ENCODE assay signal across 8 mouse cellular contexts in genomic region chr9:107534408-107535202, GRCm38 (mm10). TPM values are rescaled to one million over a fixed set of nuclear protein-coding genes. Genes with fewer than 3 reads are reported as not detected.
A peak's percentile ranks its signal among the peaks of the same experiment; 100 is the strongest.
DNase-seq lines count a peak whose midpoint lies in the region; ATAC-seq lines count a peak whose summit lies in the region.

No protein-coding gene starts in this region.

- peaks cover 43% of the 10 kb centered on the region for H3K79me2 ChIP-seq in macrophage (ENCODE audit: inconsistent target)

- no peak for DNase-seq in heart, adult 9 months (ENCODE audit: low spot score in 2 of 2)
- DNase-seq in Muller cell, postnatal 12 days (ENCODE audit: inconsistent ontology term) = peak; percentile 46
- no peak for DNase-seq in ovary, postnatal 36 days (ENCODE audit: low spot score)
- DNase-seq in frontal cortex, postnatal 10 days (ENCODE audit: low spot score in 2 of 2) = no peak

- H3K36me3 ChIP-seq in heart, embryonic 11.5 days (ENCODE audit: control insufficient read depth, insufficient read depth, low read length) = 0 out of 2 replicates have a peak, but pooled peaks cover 8% of the 10 kb centered on the region
- H3K36me3 ChIP-seq in intestine, embryonic 15.5 days = peaks cover 10% of the 10 kb centered on the region; the same call in 1 of the 2 replicates
- H3K36me3 ChIP-seq in macrophage (ENCODE audit: inconsistent target) = peaks cover 23% of the 10 kb centered on the region

- ATAC-seq in heart, embryonic 11.5 days (replicated peaks; ENCODE audit: insufficient number of reproducible peaks, low FRiP score, low TSS enrichment) = 0 out of 2 replicates have a peak, but pooled peaks have one; percentile 14
- ATAC-seq in erythroid progenitor cell, adult 5-6 weeks (replicated peaks; ENCODE audit: low FRiP score, poor library complexity, severe bottlenecking) = peak; percentile 64
- peak; percentile 3 for ATAC-seq in intestine, embryonic 15.5 days

- H3K27ac ChIP-seq in heart, embryonic 11.5 days (ENCODE audit: low read depth, low read length) = peak overlapping the region; percentile 64
- peak overlapping the region; percentile 79 for H3K27ac ChIP-seq in intestine, embryonic 15.5 days
- peak overlapping the region; percentile 57 for H3K27ac ChIP-seq in macrophage

- H3K9ac ChIP-seq in heart, embryonic 11.5 days (ENCODE audit: low read depth, low read length) = peak overlapping the region; percentile 94
- peak overlapping the region; percentile 79 for H3K9ac ChIP-seq in intestine, embryonic 15.5 days

- under 1% methylated on average over 40 of the region's 40 CpGs for WGBS in heart, embryonic 11.5 days (ENCODE audit: insufficient replicate concordance)
- whole genome bisulfite sequencing in intestine, embryonic 15.5 days = under 1% methylated on average over 40 of the region's 40 CpGs
- WGBS in macrophage (ENCODE audit: missing documents) = 2% methylated on average over 40 of the region's 40 CpGs

- H3K4me1 ChIP-seq in heart, embryonic 11.5 days (ENCODE audit: control insufficient read depth, insufficient read depth, low read length) = peaks cover 25% of the 10 kb centered on the region
- peaks cover 21% of the 10 kb centered on the region for H3K4me1 ChIP-seq in intestine, embryonic 15.5 days (replicated peaks)

- H3K27me3 ChIP-seq in heart, embryonic 11.5 days (ENCODE audit: control insufficient read depth, insufficient read depth, low read length) = peaks cover 4% of the 10 kb centered on the region; the same call in 1 of the 2 replicates
- H3K27me3 ChIP-seq in intestine, embryonic 15.5 days (replicated peaks) = no peaks in the 10 kb centered on the region

- peak overlapping the region; percentile 93 for H3K4me2 ChIP-seq in heart, embryonic 11.5 days
- peak overlapping the region; percentile 92 for H3K4me2 ChIP-seq in intestine, embryonic 15.5 days (replicated peaks)

- peak overlapping the region; percentile 92 for H3K4me3 ChIP-seq in heart, embryonic 11.5 days (ENCODE audit: low read depth, low read length)
- H3K4me3 ChIP-seq in intestine, embryonic 15.5 days (replicated peaks) = peak overlapping the region; percentile 76
- H3K4me3 ChIP-seq in macrophage (ENCODE audit: inconsistent target) = peak overlapping the region; percentile 75

- no peaks in the 10 kb centered on the region for H3K9me3 ChIP-seq in heart, embryonic 11.5 days (replicated peaks; ENCODE audit: control insufficient read depth, low read length)
- H3K9me3 ChIP-seq in intestine, embryonic 15.5 days = no peaks in the 10 kb centered on the region

RNA-seq across cellular contexts. Expression of gene Tmem115, which starts 0.9 kb away (rescaled TPM):
- polyA plus RNA-seq in heart, embryonic 11.5 days (2014; fragmentation: Nextera tagmentation; extraction: Ambion mirVana) = 37.0 and 40.6 TPM in 2 replicates
- 0.72 and 3.8 TPM in 2 replicates for total RNA-seq in erythroid progenitor cell, adult 5-6 weeks (2015; ENCODE audit: low replicate concordance)
- 2.6 and 8.4 TPM in 2 replicates for total RNA-seq in erythroid progenitor cell, adult 5-6 weeks (2017; ENCODE audit: low replicate concordance)
- 42.2 and 43.0 TPM in 2 replicates for polyA plus RNA-seq in intestine, embryonic 15.5 days (2015; fragmentation: Nextera tagmentation; extraction: Ambion mirVana)
- 10 to 100 TPM in 7 of 26 experiments, 1 to 10 TPM in 19; 1.8 to 13.0 (median 7.5) TPM for total RNA-seq in macrophage (2018; cell fraction: chromatin; rRNA removed)
- total RNA-seq in macrophage (2018; cell fraction: cytosol; rRNA removed) = 10 to 100 TPM; 21.5 to 47.5 (median 35.3) TPM
- total RNA-seq in macrophage (2018; cell fraction: nucleus; rRNA removed) = 10 to 100 TPM; 11.9 to 49.2 (median 29.9) TPM
- polyA plus RNA-seq in macrophage (2018) = 17.7 to 33.3 TPM (median 29.4 TPM) in 3 replicates

RNA-seq across cellular contexts. Expression of gene Cyb561d2, which starts 7.4 kb away (rescaled TPM):
- polyA plus RNA-seq in heart, embryonic 11.5 days (2014; fragmentation: Nextera tagmentation; extraction: Ambion mirVana) = 16.6 and 21.9 TPM in 2 replicates
- total RNA-seq in erythroid progenitor cell, adult 5-6 weeks (2015; ENCODE audit: low replicate concordance) = not detected in 2 replicates
- total RNA-seq in erythroid progenitor cell, adult 5-6 weeks (2017; ENCODE audit: low replicate concordance) = 1.8 and 2.9 TPM in 2 replicates
- polyA plus RNA-seq in intestine, embryonic 15.5 days (2015; fragmentation: Nextera tagmentation; extraction: Ambion mirVana) = 31.2 and 35.8 TPM in 2 replicates
- total RNA-seq in macrophage (2018; cell fraction: chromatin; rRNA removed) = 1 to 10 TPM in 17 of 26 experiments, under 1 TPM in 5, not detected in 4; 0.40 to 4.5 (median 1.5) TPM
- total RNA-seq in macrophage (2018; cell fraction: cytosol; rRNA removed) = 10 to 100 TPM; 10.2 to 18.0 (median 14.8) TPM
- 1 to 10 TPM; 2.7 to 9.8 (median 6.4) TPM for total RNA-seq in macrophage (2018; cell fraction: nucleus; rRNA removed)
- polyA plus RNA-seq in macrophage (2018) = 7.6 to 19.6 TPM (median 16.7 TPM) in 3 replicates

RNA-seq across cellular contexts. Expression of gene Nprl2, which starts 7.4 kb away (rescaled TPM):
- polyA plus RNA-seq in heart, embryonic 11.5 days (2014; fragmentation: Nextera tagmentation; extraction: Ambion mirVana) = 26.8 TPM in 2 replicates
- 1.4 and 31.4 TPM in 2 replicates for total RNA-seq in erythroid progenitor cell, adult 5-6 weeks (2015; ENCODE audit: low replicate concordance)
- total RNA-seq in erythroid progenitor cell, adult 5-6 weeks (2017; ENCODE audit: low replicate concordance) = 1.1 and 1.2 TPM in 2 replicates
- 33.9 and 36.9 TPM in 2 replicates for polyA plus RNA-seq in intestine, embryonic 15.5 days (2015; fragmentation: Nextera tagmentation; extraction: Ambion mirVana)
- total RNA-seq in macrophage (2018; cell fraction: chromatin; rRNA removed) = 10 to 100 TPM in 14 of 26 experiments, 1 to 10 TPM in 12; 2.6 to 35.7 (median 11.3) TPM
- total RNA-seq in macrophage (2018; cell fraction: cytosol; rRNA removed) = 10 to 100 TPM in 1 of 26 experiments, 1 to 10 TPM in 25; 4.5 to 10.6 (median 7.5) TPM
- 10 to 100 TPM in 8 of 26 experiments, 1 to 10 TPM in 18; 1.8 to 21.2 (median 8.1) TPM for total RNA-seq in macrophage (2018; cell fraction: nucleus; rRNA removed)
- 9.4 to 15.1 TPM (median 10.0 TPM) in 3 replicates for polyA plus RNA-seq in macrophage (2018)

RNA-seq across cellular contexts. Expression of gene Zmynd10, which starts 12.5 kb away (rescaled TPM):
- not detected in 2 replicates for polyA plus RNA-seq in heart, embryonic 11.5 days (2014; fragmentation: Nextera tagmentation; extraction: Ambion mirVana)
- not detected in 2 replicates for total RNA-seq in erythroid progenitor cell, adult 5-6 weeks (2015; ENCODE audit: low replicate concordance)
- not detected in 2 replicates for total RNA-seq in erythroid progenitor cell, adult 5-6 weeks (2017; ENCODE audit: low replicate concordance)
- 0.67 and 0.68 TPM in 2 replicates for polyA plus RNA-seq in intestine, embryonic 15.5 days (2015; fragmentation: Nextera tagmentation; extraction: Ambion mirVana)
- total RNA-seq in macrophage (2018; cell fraction: chromatin; rRNA removed) = not detected
- not detected for total RNA-seq in macrophage (2018; cell fraction: cytosol; rRNA removed)
- total RNA-seq in macrophage (2018; cell fraction: nucleus; rRNA removed) = not detected
- not detected in 3 replicates for polyA plus RNA-seq in macrophage (2018)

RNA-seq across cellular contexts. Expression of gene Rassf1, which starts 16.8 kb away (rescaled TPM):
- polyA plus RNA-seq in heart, embryonic 11.5 days (2014; fragmentation: Nextera tagmentation; extraction: Ambion mirVana) = 38.9 and 45.7 TPM in 2 replicates
- total RNA-seq in erythroid progenitor cell, adult 5-6 weeks (2015; ENCODE audit: low replicate concordance) = 24.5 and 35.2 TPM in 2 replicates
- 31.4 and 31.7 TPM in 2 replicates for total RNA-seq in erythroid progenitor cell, adult 5-6 weeks (2017; ENCODE audit: low replicate concordance)
- 51.7 and 52.7 TPM in 2 replicates for polyA plus RNA-seq in intestine, embryonic 15.5 days (2015; fragmentation: Nextera tagmentation; extraction: Ambion mirVana)
- 100 to 1,000 TPM in 14 of 26 experiments, 10 to 100 TPM in 12; 42.8 to 220 (median 111) TPM for total RNA-seq in macrophage (2018; cell fraction: chromatin; rRNA removed)
- total RNA-seq in macrophage (2018; cell fraction: cytosol; rRNA removed) = 10 to 100 TPM; 14.7 to 38.5 (median 29.1) TPM
- total RNA-seq in macrophage (2018; cell fraction: nucleus; rRNA removed) = 100 to 1,000 TPM in 10 of 26 experiments, 10 to 100 TPM in 16; 27.7 to 144 (median 77.6) TPM
- 23.0 to 34.3 TPM (median 33.0 TPM) in 3 replicates for polyA plus RNA-seq in macrophage (2018)

Comparison
In these comparisons a context has a peak if more than half of its experiments do, and no peak if none do; other contexts are left out.
1. ATAC-seq: peak in every context shown above with its lines; median percentile 64 in erythroid progenitor cell, adult 5-6 weeks; 14 in heart, embryonic 11.5 days; 3 in intestine, embryonic 15.5 days.